Mouse (Mus musculus): ENCODE data around the gene Mrgpra6. TPM values are rescaled to one million over a fixed set of nuclear protein-coding genes. Genes with fewer than 3 reads are reported as not detected.

Gene Mrgpra6
- polyA plus RNA-seq (2012; rRNA removed) = not detected in 2 replicates

DNA sequence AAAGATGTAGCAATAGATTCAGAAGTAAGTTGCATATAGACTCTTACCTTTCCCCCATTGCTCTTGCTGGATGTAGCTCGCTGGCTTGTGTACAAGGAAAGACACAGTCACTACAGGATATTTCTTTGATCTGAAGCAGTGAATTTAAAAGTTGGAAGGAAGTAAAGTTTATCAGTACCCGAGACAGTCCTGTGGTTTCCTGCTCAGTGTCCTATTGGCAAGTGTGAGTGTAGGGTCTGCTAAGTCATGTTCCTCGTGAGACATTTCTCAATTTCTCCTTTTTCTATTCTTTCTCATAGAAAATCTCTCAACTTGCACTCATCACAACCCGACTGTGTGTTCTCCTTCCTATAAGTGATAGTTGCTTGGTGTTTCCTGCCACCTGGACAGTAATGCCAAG, at the start of gene Mrgpra6:
Mrgpra6 (minus strand) TSS at position 91 of the 400 bp plus-strand sequence.

DNA sequence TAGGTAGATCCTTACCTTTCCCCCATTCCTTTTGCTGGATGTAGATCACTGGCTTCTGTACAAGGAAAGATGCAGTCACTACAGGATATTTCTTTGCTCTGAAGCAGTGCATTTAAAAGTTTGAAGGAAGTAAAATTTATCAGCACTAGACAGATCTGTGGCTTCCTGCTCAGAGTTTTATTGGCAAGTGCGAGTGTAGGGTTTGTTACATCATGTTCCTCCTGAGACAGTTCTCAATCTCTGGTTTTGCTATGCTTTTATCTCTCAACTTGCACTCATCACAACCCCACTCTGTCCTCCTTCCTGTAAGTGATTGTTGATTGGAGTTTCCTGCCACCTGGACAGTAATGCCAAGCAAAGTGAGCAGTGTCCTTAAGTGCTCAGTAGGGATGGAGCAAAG, 48.0 kb upstream of the Mrgpra6 start, which contains the start of gene Mrgpra9:
Mrgpra9 (minus strand) TSS at position 79 of the 400 bp plus-strand sequence.

Other genes starting within 250 kb of the Mrgpra6 start
- 1.8 and 2.2 TPM in 2 replicates for gene Uevld, start 246.4 kb downstream of the Mrgpra6 start, polyA plus RNA-seq (2012; rRNA removed)
- not detected in 2 replicates for gene Gm9999, start 221.3 kb downstream of the Mrgpra6 start, polyA plus RNA-seq (2012; rRNA removed)
- 5.4 TPM in 2 replicates for gene Spty2d1, start 196.5 kb downstream of the Mrgpra6 start, polyA plus RNA-seq (2012; rRNA removed)
- 16.4 and 29.4 TPM in 2 replicates for gene Tmem86a, start 154.3 kb downstream of the Mrgpra6 start, polyA plus RNA-seq (2012; rRNA removed)
- gene Ptpn5, start 71.2 kb downstream of the Mrgpra6 start, polyA plus RNA-seq (2012; rRNA removed) = 1.0 and 1.3 TPM in 2 replicates
- gene Mrgpra9, start 47.9 kb upstream of the Mrgpra6 start, polyA plus RNA-seq (2012; rRNA removed) = not detected in 2 replicates
- gene Mrgpra1, start 149.3 kb upstream of the Mrgpra6 start, polyA plus RNA-seq (2012; rRNA removed) = not detected in 2 replicates
- not detected in 2 replicates for gene Mrgpra2a, start 247.2 kb upstream of the Mrgpra6 start, polyA plus RNA-seq (2012; rRNA removed)

All from colon, adult 2 months (tissue).